Comparison of ENCODE assay signal across 8 mouse cellular contexts in genomic region chr19:15981861-15982260, GRCm38 (mm10). TPM values are rescaled to one million over a fixed set of nuclear protein-coding genes. Genes with fewer than 3 reads are reported as not detected.
A peak's percentile ranks its signal among the peaks of the same experiment; 100 is the strongest.
DNase-seq lines count a peak whose midpoint lies in the region; ATAC-seq and TF ChIP-seq lines count a peak whose summit lies in the region.

No protein-coding gene starts in this region.

- DNase-seq in embryonic facial prominence, embryonic 14.5 days (ENCODE audit: low spot score) = peak; percentile 76
- DNase-seq in left cerebral cortex, postnatal 36 days (ENCODE audit: low spot score in 2 of 2) = peak; percentile 14 to 35
- peak; percentile 80 for DNase-seq in midbrain, postnatal 0 days (ENCODE audit: low spot score)
- peak; percentile 85 for DNase-seq in splenic B cell, adult 2 months (ENCODE audit: low read depth, low spot score)

- no peak for TF ChIP-seq POLR2A in bone marrow, adult 2 months (IDR thresholded peaks at IDR 0.05; ENCODE audit: borderline replicate concordance, control insufficient read depth, low read depth, low read length)

- H3K27me3 ChIP-seq in intestine, postnatal 0 days (replicated peaks; ENCODE audit: control insufficient read depth, insufficient read depth, low read length) = no peaks in the 10 kb centered on the region
- no peaks in the 10 kb centered on the region for H3K27me3 ChIP-seq in intestine, embryonic 16.5 days (replicated peaks; ENCODE audit: control insufficient read depth, insufficient read depth, low read length)
- no peaks in the 10 kb centered on the region for H3K27me3 ChIP-seq in embryonic facial prominence, embryonic 14.5 days (replicated peaks; ENCODE audit: control insufficient read depth, insufficient read depth, low read length)
- no peaks in the 10 kb centered on the region for H3K27me3 ChIP-seq in midbrain, postnatal 0 days (ENCODE audit: insufficient read depth, low read length)
- no peaks in the 10 kb centered on the region for H3K27me3 ChIP-seq in splenic B cell, adult 2 months (ENCODE audit: control insufficient read depth, insufficient read depth, low read length, poor library complexity, severe bottlenecking)

- intact Hi-C loops in left cerebral cortex, postnatal 36 days (cut with DNase I) = no loop called here

- H3K4me2 ChIP-seq in intestine, postnatal 0 days (replicated peaks; ENCODE audit: low read depth) = no peak overlapping the region
- H3K4me2 ChIP-seq in intestine, embryonic 16.5 days (ENCODE audit: low read depth, low read length) = no peak overlapping the region
- no peak overlapping the region for H3K4me2 ChIP-seq in embryonic facial prominence, embryonic 14.5 days (ENCODE audit: low read depth, low read length)
- H3K4me2 ChIP-seq in midbrain, postnatal 0 days (ENCODE audit: low read depth, low read length, poor library complexity, severe bottlenecking) = 0 out of 2 replicates have a peak overlapping the region, but pooled peaks have one; percentile 12

- H3K9ac ChIP-seq in intestine, postnatal 0 days (ENCODE audit: low read depth, low read length) = no peak overlapping the region
- no peak overlapping the region for H3K9ac ChIP-seq in intestine, embryonic 16.5 days (ENCODE audit: low read depth, low read length)
- H3K9ac ChIP-seq in embryonic facial prominence, embryonic 14.5 days (ENCODE audit: low read depth, low read length) = no peak overlapping the region
- 0 out of 2 replicates have a peak overlapping the region, but pooled peaks have one; percentile 24 for H3K9ac ChIP-seq in midbrain, postnatal 0 days (replicated peaks; ENCODE audit: low read length, poor library complexity, severe bottlenecking)

- no peak overlapping the region for H3K27ac ChIP-seq in intestine, postnatal 0 days (ENCODE audit: low read depth, low read length)
- no peak overlapping the region for H3K27ac ChIP-seq in intestine, embryonic 16.5 days (ENCODE audit: low read length)
- H3K27ac ChIP-seq in bone marrow, adult 2 months (ENCODE audit: control insufficient read depth, insufficient read depth, low read depth, low read length, poor library complexity) = no peak overlapping the region
- no peak overlapping the region for H3K27ac ChIP-seq in embryonic facial prominence, embryonic 14.5 days (replicated peaks; ENCODE audit: low read depth, low read length)
- H3K27ac ChIP-seq in midbrain, postnatal 0 days (ENCODE audit: low read depth, low read length) = no peak overlapping the region

- H3K4me1 ChIP-seq in intestine, postnatal 0 days (replicated peaks; ENCODE audit: control insufficient read depth, insufficient read depth, low read length) = 0 out of 2 replicates have a peak, but pooled peaks cover 4% of the 10 kb centered on the region
- peaks cover 2% of the 10 kb centered on the region; the same call in 1 of the 2 replicates for H3K4me1 ChIP-seq in intestine, embryonic 16.5 days (ENCODE audit: control insufficient read depth, insufficient read depth, low read length)
- H3K4me1 ChIP-seq in bone marrow, adult 2 months (ENCODE audit: control insufficient read depth, insufficient read depth, low read length) = peaks cover 2% of the 10 kb centered on the region
- H3K4me1 ChIP-seq in embryonic facial prominence, embryonic 14.5 days (ENCODE audit: control insufficient read depth, insufficient read depth, low read length) = peaks cover 3% of the 10 kb centered on the region; the same call in 1 of the 2 replicates
- H3K4me1 ChIP-seq in midbrain, postnatal 0 days (ENCODE audit: insufficient read depth, low read length) = 0 out of 2 replicates have a peak, but pooled peaks cover 2% of the 10 kb centered on the region

- ATAC-seq in intestine, postnatal 0 days = no peak
- no peak for ATAC-seq in intestine, embryonic 16.5 days
- ATAC-seq in embryonic facial prominence, embryonic 14.5 days (ENCODE audit: low read depth) = 0 out of 2 replicates have a peak, but pooled peaks have one; percentile 26
- peak; percentile 65 for ATAC-seq in inflammation-experienced regulatory T-cells, adult 6 months
- peak; percentile 53; the same call in 1 of the 2 replicates for ATAC-seq in midbrain, postnatal 0 days (ENCODE audit: low FRiP score)

- H3K9me3 ChIP-seq in intestine, postnatal 0 days (ENCODE audit: control insufficient read depth) = no peaks in the 10 kb centered on the region
- H3K9me3 ChIP-seq in intestine, embryonic 16.5 days (ENCODE audit: control insufficient read depth, low read length) = no peaks in the 10 kb centered on the region
- H3K9me3 ChIP-seq in embryonic facial prominence, embryonic 14.5 days (ENCODE audit: control insufficient read depth, low read length) = no peaks in the 10 kb centered on the region
- no peaks in the 10 kb centered on the region for H3K9me3 ChIP-seq in midbrain, postnatal 0 days (ENCODE audit: low read length)

- WGBS in intestine, postnatal 0 days = 39% methylated on average over 4 of the region's 4 CpGs
- WGBS in intestine, embryonic 16.5 days = 49% methylated on average over 4 of the region's 4 CpGs
- WGBS in bone marrow, adult 2 months = 24% methylated on average over 4 of the region's 4 CpGs
- 55% methylated on average over 4 of the region's 4 CpGs for WGBS in embryonic facial prominence, embryonic 14.5 days
- 24% methylated on average over 4 of the region's 4 CpGs for WGBS in midbrain, postnatal 0 days

- no peaks in the 10 kb centered on the region for H3K36me3 ChIP-seq in intestine, postnatal 0 days (ENCODE audit: control insufficient read depth, insufficient read depth)
- no peaks in the 10 kb centered on the region for H3K36me3 ChIP-seq in intestine, embryonic 16.5 days (ENCODE audit: control insufficient read depth, insufficient read depth, low read length)
- H3K36me3 ChIP-seq in embryonic facial prominence, embryonic 14.5 days (ENCODE audit: control insufficient read depth, insufficient read depth, low read length) = peaks cover 28% of the 10 kb centered on the region
- 0 out of 2 replicates have a peak, but pooled peaks cover 8% of the 10 kb centered on the region for H3K36me3 ChIP-seq in midbrain, postnatal 0 days (ENCODE audit: insufficient read depth, low read length)
- H3K36me3 ChIP-seq in splenic B cell, adult 2 months (ENCODE audit: control insufficient read depth, insufficient read depth, low read length, poor library complexity, severe bottlenecking) = no peaks in the 10 kb centered on the region

- H3K4me3 ChIP-seq in intestine, postnatal 0 days (ENCODE audit: low read depth, low read length) = no peak overlapping the region
- no peak overlapping the region for H3K4me3 ChIP-seq in intestine, embryonic 16.5 days (ENCODE audit: low read length)
- H3K4me3 ChIP-seq in bone marrow, adult 2 months (replicated peaks; ENCODE audit: control insufficient read depth, low read depth, low read length) = no peak overlapping the region
- no peak overlapping the region for H3K4me3 ChIP-seq in embryonic facial prominence, embryonic 14.5 days (ENCODE audit: low read depth, low read length)
- H3K4me3 ChIP-seq in midbrain, postnatal 0 days (ENCODE audit: low read depth, low read length) = no peak overlapping the region

- peak; percentile 88 for TF ChIP-seq CTCF in intestine, postnatal 0 days (IDR thresholded peaks at IDR 0.05; ENCODE audit: low read depth)
- TF ChIP-seq CTCF in bone marrow, adult 2 months (IDR thresholded peaks at IDR 0.05; ENCODE audit: control insufficient read depth, insufficient read depth, low read length) = peak; percentile 29; the same call in 1 of the 2 replicates
- TF ChIP-seq CTCF in midbrain, postnatal 0 days (IDR thresholded peaks at IDR 0.05) = peak; percentile 91

RNA-seq across cellular contexts. Expression of gene Cep78, which starts 2.9 kb away (rescaled TPM):
- polyA plus RNA-seq in intestine, postnatal 0 days (2015; fragmentation: Nextera tagmentation; extraction: Ambion mirVana) = 3.8 and 4.3 TPM in 2 replicates
- polyA plus RNA-seq in intestine, embryonic 16.5 days (2015; fragmentation: Nextera tagmentation; extraction: Ambion mirVana) = 11.6 and 14.4 TPM in 2 replicates
- polyA plus RNA-seq in bone marrow, adult 2 months (2011; ENCODE audit: insufficient read depth, insufficient read length, low replicate concordance, missing spikeins) = 4.3 and 10.9 TPM in 2 replicates
- polyA plus RNA-seq in embryonic facial prominence, embryonic 14.5 days (2014; fragmentation: Nextera tagmentation; extraction: Ambion mirVana) = 19.1 and 21.6 TPM in 2 replicates
- 1 to 10 TPM; 2.6 to 3.7 (median 3.0) TPM for polyA plus RNA-seq in inflammation-experienced regulatory T-cells, adult 6 months (2017; shearing (Covaris generic))
- total RNA-seq in left cerebral cortex, postnatal 36 days (2021) = 10 to 100 TPM in 1 of 2 experiments, 1 to 10 TPM in 1; 8.4 to 10.4 TPM
- 22.4 TPM in 2 replicates for total RNA-seq in midbrain, postnatal 0 days (2014; rRNA removed)
- polyA plus RNA-seq in midbrain, postnatal 0 days (2015; fragmentation: Nextera tagmentation; extraction: Ambion mirVana) = 18.1 and 20.1 TPM in 2 replicates

RNA-seq across cellular contexts. Expression of gene Psat1, which starts 34.7 kb away (rescaled TPM):
- 13.0 and 15.3 TPM in 2 replicates for polyA plus RNA-seq in intestine, postnatal 0 days (2015; fragmentation: Nextera tagmentation; extraction: Ambion mirVana)
- 65.1 and 73.5 TPM in 2 replicates for polyA plus RNA-seq in intestine, embryonic 16.5 days (2015; fragmentation: Nextera tagmentation; extraction: Ambion mirVana)
- 9.7 and 55.1 TPM in 2 replicates for polyA plus RNA-seq in bone marrow, adult 2 months (2011; ENCODE audit: insufficient read depth, insufficient read length, low replicate concordance, missing spikeins)
- 121 and 126 TPM in 2 replicates for polyA plus RNA-seq in embryonic facial prominence, embryonic 14.5 days (2014; fragmentation: Nextera tagmentation; extraction: Ambion mirVana)
- 10 to 100 TPM; 41.8 to 72.6 (median 54.3) TPM for polyA plus RNA-seq in inflammation-experienced regulatory T-cells, adult 6 months (2017; shearing (Covaris generic))
- total RNA-seq in left cerebral cortex, postnatal 36 days (2021) = 100 to 1,000 TPM in 1 of 2 experiments, 10 to 100 TPM in 1; 96.4 to 119 TPM
- total RNA-seq in midbrain, postnatal 0 days (2014; rRNA removed) = 97.3 and 106 TPM in 2 replicates
- polyA plus RNA-seq in midbrain, postnatal 0 days (2015; fragmentation: Nextera tagmentation; extraction: Ambion mirVana) = 68.0 and 76.3 TPM in 2 replicates

Comparison
In these comparisons a context has a peak if more than half of its experiments do, and no peak if none do; other contexts are left out.
1. ATAC-seq: peak in embryonic facial prominence, embryonic 14.5 days (single experiment), inflammation-experienced regulatory T-cells, adult 6 months (single experiment) and midbrain, postnatal 0 days (single experiment); none in intestine, postnatal 0 days (single experiment) and intestine, embryonic 16.5 days (single experiment).
2. CTCF ChIP-seq: peak in every context shown above with its lines; median percentile 91 in midbrain, postnatal 0 days; 88 in intestine, postnatal 0 days; 29 in bone marrow, adult 2 months.
3. DNase-seq: peak in every context shown above with its lines; median percentile 85 in splenic B cell, adult 2 months; 80 in midbrain, postnatal 0 days; 76 in embryonic facial prominence, embryonic 14.5 days; 24 in left cerebral cortex, postnatal 36 days.